Mouse (Mus musculus): ENCODE measurements at regions not wholly inside any gene's neighbourhood (a gene's known extent, or its start where the extent isn't known, plus 50 kb on each side); places are given as distances from the start of the nearest gene placed in this dataset.

- H3K4me1 ChIP-seq (replicated peaks) = no peaks in the 10 kb centered on the region
- H3K27ac ChIP-seq = no peak overlapping the region
- WGBS = 48% methylated on average over 12 of the region's 14 CpGs
- no peaks in the 10 kb centered on the region for H3K9me3 ChIP-seq
- H3K36me3 ChIP-seq = no peaks in the 10 kb centered on the region
- ATAC-seq (ENCODE audit: insufficient number of reproducible peaks, insufficient read depth, low FRiP score, low TSS enrichment, low read depth) = no peak
- no peak overlapping the region for H3K9ac ChIP-seq (replicated peaks)
- no peak overlapping the region for H3K4me2 ChIP-seq
- H3K4me3 ChIP-seq (replicated peaks) = no peak overlapping the region
- no peaks in the 10 kb centered on the region; the same call in 1 of the 2 replicates for H3K27me3 ChIP-seq
Measured at GRCm38 (mm10) chr8:44804414-44805178, 130.7 kb upstream of the Fat1 start.

- no peak overlapping the region for H3K9ac ChIP-seq (replicated peaks)
- no peak overlapping the region for H3K4me2 ChIP-seq
- H3K27me3 ChIP-seq = no peaks in the 10 kb centered on the region; the same call in 1 of the 2 replicates
- no peaks in the 10 kb centered on the region for H3K36me3 ChIP-seq
- 79% methylated on average over 11 of the region's 11 CpGs for WGBS
- no peak overlapping the region for H3K27ac ChIP-seq
- H3K4me1 ChIP-seq (replicated peaks) = no peaks in the 10 kb centered on the region
- no peak overlapping the region for H3K4me3 ChIP-seq (replicated peaks)
- ATAC-seq (ENCODE audit: insufficient number of reproducible peaks, insufficient read depth, low FRiP score, low TSS enrichment, low read depth) = no peak
- no peaks in the 10 kb centered on the region for H3K9me3 ChIP-seq
Measured at GRCm38 (mm10) chr8:44805179-44805815, 129.9 kb upstream of the Fat1 start.

GRCm38 (mm10) chr8:44812360-44812759 is 122.9 kb upstream of the Fat1 start:
- Histone ChIP-seq H3K27me3 (no peaks in the 10 kb centered on the region), H3K9me3 (no peaks in the 10 kb centered on the region), H3K36me3 (no peaks in the 10 kb centered on the region), H3K4me1 (replicated peaks) (no peaks in the 10 kb centered on the region), H3K27ac (no peak overlapping the region), H3K4me3 (replicated peaks) (no peak overlapping the region), H3K9ac (replicated peaks) (no peak overlapping the region), H3K4me2 (no peak overlapping the region)
- ATAC-seq (ENCODE audit: insufficient number of reproducible peaks, insufficient read depth, low FRiP score, low TSS enrichment, low read depth) = no peak
- WGBS = 78% methylated on average over 4 of the region's 4 CpGs

GRCm38 (mm10) chr8:44817532-44818157 is 117.6 kb upstream of the Fat1 start:
- Histone ChIP-seq H3K4me2 (no peak overlapping the region), H3K27me3 (no peaks in the 10 kb centered on the region), H3K4me3 (replicated peaks) (no peak overlapping the region), H3K27ac (no peak overlapping the region), H3K9ac (replicated peaks) (no peak overlapping the region), H3K4me1 (replicated peaks) (no peaks in the 10 kb centered on the region), H3K36me3 (no peaks in the 10 kb centered on the region), H3K9me3 (no peaks in the 10 kb centered on the region)
- WGBS = 79% methylated on average over 13 of the region's 13 CpGs
- no peak for ATAC-seq (ENCODE audit: insufficient number of reproducible peaks, insufficient read depth, low FRiP score, low TSS enrichment, low read depth)

GRCm38 (mm10) chr8:44819270-44819669 is 116.0 kb upstream of the Fat1 start:
- no peak overlapping the region for H3K27ac ChIP-seq
- no peak overlapping the region for H3K9ac ChIP-seq (replicated peaks)
- peaks cover 3% of the 10 kb centered on the region; the same call in 1 of the 2 replicates for H3K36me3 ChIP-seq
- H3K4me3 ChIP-seq (replicated peaks) = no peak overlapping the region
- WGBS = 88% methylated on average over 3 of the region's 3 CpGs
- peaks cover 9% of the 10 kb centered on the region; the same call in 1 of the 2 replicates for H3K9me3 ChIP-seq
- H3K27me3 ChIP-seq = no peaks in the 10 kb centered on the region
- H3K4me1 ChIP-seq (replicated peaks) = no peaks in the 10 kb centered on the region
- no peak overlapping the region for H3K4me2 ChIP-seq
- ATAC-seq (ENCODE audit: insufficient number of reproducible peaks, insufficient read depth, low FRiP score, low TSS enrichment, low read depth) = no peak

GRCm38 (mm10) chr8:44819691-44820090 is 115.6 kb upstream of the Fat1 start:
- no peaks in the 10 kb centered on the region for H3K27me3 ChIP-seq
- no peak for ATAC-seq (ENCODE audit: insufficient number of reproducible peaks, insufficient read depth, low FRiP score, low TSS enrichment, low read depth)
- no peak overlapping the region for H3K4me3 ChIP-seq (replicated peaks)
- no peak overlapping the region for H3K4me2 ChIP-seq
- H3K27ac ChIP-seq = no peak overlapping the region
- H3K36me3 ChIP-seq = peaks cover 3% of the 10 kb centered on the region; the same call in 1 of the 2 replicates
- H3K4me1 ChIP-seq (replicated peaks) = no peaks in the 10 kb centered on the region
- WGBS = 71% methylated on average over 7 of the region's 7 CpGs
- H3K9ac ChIP-seq (replicated peaks) = no peak overlapping the region
- H3K9me3 ChIP-seq = peaks cover 9% of the 10 kb centered on the region; the same call in 1 of the 2 replicates

GRCm38 (mm10) chr8:44825183-44825757 is 110.0 kb upstream of the Fat1 start:
- Histone ChIP-seq H3K4me3 (replicated peaks) (no peak overlapping the region), H3K4me2 (no peak overlapping the region), H3K36me3 (peaks cover 3% of the 10 kb centered on the region; the same call in 1 of the 2 replicates), H3K9ac (replicated peaks) (no peak overlapping the region), H3K27me3 (no peaks in the 10 kb centered on the region), H3K9me3 (peaks cover 9% of the 10 kb centered on the region; the same call in 1 of the 2 replicates), H3K4me1 (replicated peaks) (peaks cover 10% of the 10 kb centered on the region; the same call in 1 of the 2 replicates), H3K27ac (no peak overlapping the region)
- WGBS = 87% methylated on average over 6 of the region's 6 CpGs
- ATAC-seq (ENCODE audit: insufficient number of reproducible peaks, insufficient read depth, low FRiP score, low TSS enrichment, low read depth) = no peak

GRCm38 (mm10) chr8:44826936-44827335 is 108.3 kb upstream of the Fat1 start:
- ATAC-seq (ENCODE audit: insufficient number of reproducible peaks, insufficient read depth, low FRiP score, low TSS enrichment, low read depth) = peak; percentile 66; the same call in 1 of the 2 replicates
- Histone ChIP-seq H3K36me3 (peaks cover 3% of the 10 kb centered on the region; the same call in 1 of the 2 replicates), H3K9ac (replicated peaks) (no peak overlapping the region), H3K4me2 (0 out of 2 replicates have a peak overlapping the region, but pooled peaks have one; percentile 13), H3K27ac (no peak overlapping the region), H3K9me3 (peaks cover 9% of the 10 kb centered on the region; the same call in 1 of the 2 replicates), H3K4me3 (replicated peaks) (no peak overlapping the region), H3K27me3 (no peaks in the 10 kb centered on the region), H3K4me1 (replicated peaks) (peaks cover 10% of the 10 kb centered on the region; the same call in 1 of the 2 replicates)
- 38% methylated on average over 13 of the region's 13 CpGs for WGBS

GRCm38 (mm10) chr8:44828026-44828425 is 107.2 kb upstream of the Fat1 start:
- WGBS = 87% methylated on average over 3 of the region's 3 CpGs
- Histone ChIP-seq H3K4me2 (no peak overlapping the region), H3K4me1 (replicated peaks) (peaks cover 10% of the 10 kb centered on the region; the same call in 1 of the 2 replicates), H3K4me3 (replicated peaks) (no peak overlapping the region), H3K9ac (replicated peaks) (no peak overlapping the region), H3K27ac (no peak overlapping the region), H3K36me3 (peaks cover 3% of the 10 kb centered on the region; the same call in 1 of the 2 replicates), H3K27me3 (no peaks in the 10 kb centered on the region), H3K9me3 (peaks cover 8% of the 10 kb centered on the region; the same call in 1 of the 2 replicates)
- no peak for ATAC-seq (ENCODE audit: insufficient number of reproducible peaks, insufficient read depth, low FRiP score, low TSS enrichment, low read depth)

- Histone ChIP-seq H3K9ac (replicated peaks) (no peak overlapping the region), H3K4me3 (replicated peaks) (no peak overlapping the region), H3K27me3 (no peaks in the 10 kb centered on the region), H3K27ac (no peak overlapping the region), H3K4me1 (replicated peaks) (no peaks in the 10 kb centered on the region; the same call in 1 of the 2 replicates), H3K4me2 (no peak overlapping the region), H3K36me3 (no peaks in the 10 kb centered on the region), H3K9me3 (no peaks in the 10 kb centered on the region)
- no peak for ATAC-seq (ENCODE audit: insufficient number of reproducible peaks, insufficient read depth, low FRiP score, low TSS enrichment, low read depth)
- WGBS = 93% methylated on average over 8 of the region's 8 CpGs
Measured at GRCm38 (mm10) chr8:44838431-44838830, 96.8 kb upstream of the Fat1 start.

Data from limb, embryonic 12.5 days (tissue).